Mouse (Mus musculus): ENCODE results near the gene Stab2. TPM values are rescaled to one million over a fixed set of nuclear protein-coding genes. Genes with fewer than 3 reads are reported as not detected.

The Stab2 gene
- total RNA-seq, 1 experiment = 0.27 TPM

GRCm38 (mm10) chr10:86838827-86839226, 169.0 kb downstream of the Stab2 start:
- H3K27ac ChIP-seq (ENCODE audit: insufficient read depth, low read depth, low read length, poor library complexity, severe bottlenecking) = no peak overlapping the region
- H3K4me3 ChIP-seq (ENCODE audit: insufficient read depth in 1 of 2, low read depth in 1 of 2, low read length in 2 of 2, poor library complexity in 1 of 2, severe bottlenecking in 1 of 2) = no peak overlapping the region
- DNase-seq (ENCODE audit: low read depth, low spot score) = no peak
- peaks cover 8% of the 10 kb centered on the region for H3K36me3 ChIP-seq (ENCODE audit: control insufficient read depth, insufficient read depth, low read length, poor library complexity, severe bottlenecking)
- no peaks in the 10 kb centered on the region for H3K4me1 ChIP-seq (ENCODE audit: control insufficient read depth in 2 of 2, insufficient read depth in 2 of 2, low read length in 2 of 2, poor library complexity in 1 of 2)
- TF ChIP-seq HCFC1 (IDR thresholded peaks at IDR 0.05; ENCODE audit: borderline replicate concordance, insufficient read depth, low read length) (no peak), CHD2 (IDR thresholded peaks at IDR 0.05; ENCODE audit: low read depth, low read length) (no peak)
- in situ Hi-C loops (cut with MboI; ENCODE audit: low sequenced_read_pairs in 2 of 2, unreplicated experiment in 2 of 2) = no loop called here
- no peak overlapping the region for H3K9ac ChIP-seq (ENCODE audit: insufficient read depth, low read depth, low read length, poor library complexity, severe bottlenecking)
- H3K9me3 ChIP-seq (ENCODE audit: control insufficient read depth, insufficient read depth, low read depth, low read length) = no peaks in the 10 kb centered on the region

- Histone ChIP-seq H3K27ac (ENCODE audit: insufficient read depth, low read depth, low read length, poor library complexity, severe bottlenecking) (no peak overlapping the region), H3K9ac (ENCODE audit: insufficient read depth, low read depth, low read length, poor library complexity, severe bottlenecking) (no peak overlapping the region), H3K36me3 (ENCODE audit: control insufficient read depth, insufficient read depth, low read length, poor library complexity, severe bottlenecking) (peaks cover 10% of the 10 kb centered on the region), H3K4me1 (ENCODE audit: control insufficient read depth in 2 of 2, insufficient read depth in 2 of 2, low read length in 2 of 2, poor library complexity in 1 of 2) (no peaks in the 10 kb centered on the region), H3K9me3 (ENCODE audit: control insufficient read depth, insufficient read depth, low read depth, low read length) (no peaks in the 10 kb centered on the region), H3K4me3 (ENCODE audit: insufficient read depth in 1 of 2, low read depth in 1 of 2, low read length in 2 of 2, poor library complexity in 1 of 2, severe bottlenecking in 1 of 2) (no peak overlapping the region)
- in situ Hi-C loops (cut with MboI; ENCODE audit: low sequenced_read_pairs in 2 of 2, unreplicated experiment in 2 of 2) = no loop called here
- no peak for TF ChIP-seq HCFC1 (IDR thresholded peaks at IDR 0.05; ENCODE audit: borderline replicate concordance, insufficient read depth, low read length)
- TF ChIP-seq ZC3H11A (IDR thresholded peaks at IDR 0.05; ENCODE audit: borderline replicate concordance, low read depth, low read length) = no peak
- no peak for TF ChIP-seq ZNF384 (IDR thresholded peaks at IDR 0.05; ENCODE audit: low read depth, low read length)
- TF ChIP-seq CHD2 (IDR thresholded peaks at IDR 0.05; ENCODE audit: low read depth, low read length) = no peak
- TF ChIP-seq MAFK (IDR thresholded peaks at IDR 0.05; ENCODE audit: insufficient read depth, low read depth, low read length) = no peak
- no peak for DNase-seq (ENCODE audit: low read depth, low spot score)
Measured at GRCm38 (mm10) chr10:86836784-86837183, 171.0 kb downstream of the Stab2 start.

- Histone ChIP-seq H3K9ac (ENCODE audit: insufficient read depth, low read depth, low read length, poor library complexity, severe bottlenecking) (no peak overlapping the region), H3K9me3 (ENCODE audit: control insufficient read depth, insufficient read depth, low read depth, low read length) (no peaks in the 10 kb centered on the region), H3K36me3 (ENCODE audit: control insufficient read depth, insufficient read depth, low read length, poor library complexity, severe bottlenecking) (peaks cover 25% of the 10 kb centered on the region), H3K4me1 (ENCODE audit: control insufficient read depth in 2 of 2, insufficient read depth in 2 of 2, low read length in 2 of 2, poor library complexity in 1 of 2) (no peaks in the 10 kb centered on the region), H3K4me3 (ENCODE audit: insufficient read depth in 1 of 2, low read depth in 1 of 2, low read length in 2 of 2, poor library complexity in 1 of 2, severe bottlenecking in 1 of 2) (no peak overlapping the region), H3K27ac (ENCODE audit: insufficient read depth, low read depth, low read length, poor library complexity, severe bottlenecking) (no peak overlapping the region)
- in situ Hi-C loops (cut with MboI; ENCODE audit: low sequenced_read_pairs in 2 of 2, unreplicated experiment in 2 of 2) = no loop called here
- TF ChIP-seq ZC3H11A (IDR thresholded peaks at IDR 0.05; ENCODE audit: borderline replicate concordance, low read depth, low read length) = 0 out of 2 replicates have a peak, but pooled peaks have one; percentile 15
- TF ChIP-seq HCFC1 (IDR thresholded peaks at IDR 0.05; ENCODE audit: borderline replicate concordance, insufficient read depth, low read length) = no peak
- TF ChIP-seq ZNF384 (IDR thresholded peaks at IDR 0.05; ENCODE audit: low read depth, low read length) = no peak
- no peak for DNase-seq (ENCODE audit: low read depth, low spot score)
Measured at GRCm38 (mm10) chr10:86829515-86829914, 178.3 kb downstream of the Stab2 start.

- Histone ChIP-seq H3K27ac (ENCODE audit: insufficient read depth, low read depth, low read length, poor library complexity, severe bottlenecking) (no peak overlapping the region), H3K9ac (ENCODE audit: insufficient read depth, low read depth, low read length, poor library complexity, severe bottlenecking) (no peak overlapping the region), H3K4me1 (ENCODE audit: control insufficient read depth in 2 of 2, insufficient read depth in 2 of 2, low read length in 2 of 2, poor library complexity in 1 of 2) (no peaks in the 10 kb centered on the region), H3K36me3 (ENCODE audit: control insufficient read depth, insufficient read depth, low read length, poor library complexity, severe bottlenecking) (peaks cover 18% of the 10 kb centered on the region; the same call in 1 of the 2 replicates), H3K9me3 (ENCODE audit: control insufficient read depth, insufficient read depth, low read depth, low read length) (no peaks in the 10 kb centered on the region), H3K4me3 (ENCODE audit: insufficient read depth in 1 of 2, low read depth in 1 of 2, low read length in 2 of 2, poor library complexity in 1 of 2, severe bottlenecking in 1 of 2) (no peak overlapping the region)
- TF ChIP-seq ZC3H11A (IDR thresholded peaks at IDR 0.05; ENCODE audit: borderline replicate concordance, low read depth, low read length) (no peak), ZNF384 (IDR thresholded peaks at IDR 0.05; ENCODE audit: low read depth, low read length) (no peak), CHD2 (IDR thresholded peaks at IDR 0.05; ENCODE audit: low read depth, low read length) (no peak), MAFK (IDR thresholded peaks at IDR 0.05; ENCODE audit: insufficient read depth, low read depth, low read length) (no peak), HCFC1 (IDR thresholded peaks at IDR 0.05; ENCODE audit: borderline replicate concordance, insufficient read depth, low read length) (no peak)
- no peak for DNase-seq (ENCODE audit: low read depth, low spot score)
- in situ Hi-C loops (cut with MboI; ENCODE audit: low sequenced_read_pairs in 2 of 2, unreplicated experiment in 2 of 2) = no loop called here
Measured at GRCm38 (mm10) chr10:86828221-86829135, 179.3 kb downstream of the Stab2 start.
